Mouse (Mus musculus) adrenal gland (tissue): ENCODE measurements around the gene Plppr4.

Experiments
- intact Hi-C: fragments of 180-260 bp; cut with DNase I; formaldehyde crosslinking; loops from one replicate; pipeline ENCODE4 v1.15.1; 2025
- microRNA-seq, 2 experiments: library from miRNA; unstranded; fragments of <30 nt; microRNA quantifications; one replicate each; pipeline ENCODE4; 2019

Gene Plppr4

GRCm38 (mm10) chr3:117294308-117294925 is 66.3 kb downstream of the Plppr4 start:
- intact Hi-C loops: no loop called here

Small RNA genes lying within 50 kb of the gene (microRNA-seq; reads per million reads assigned to microRNA genes)
- 0 reads per million in 2 experiments for gene Gm22408
